Mouse (Mus musculus) heart, postnatal 0 days (tissue): Measurements from ENCODE around the gene Lipc.

Experiments used
- CTCF ChIP-seq: IDR thresholded peaks from 2 replicates; pipeline ENCODE4 v1.5.1; 2016; ENCODE audit warnings: antibody characterized with exemption, control low read depth, low read depth
- EP300 ChIP-seq: IDR thresholded peaks from 2 replicates; pipeline ENCODE4 v1.6.1; 2016; ENCODE audit warnings: antibody characterized with exemption, low read depth

DNA sequence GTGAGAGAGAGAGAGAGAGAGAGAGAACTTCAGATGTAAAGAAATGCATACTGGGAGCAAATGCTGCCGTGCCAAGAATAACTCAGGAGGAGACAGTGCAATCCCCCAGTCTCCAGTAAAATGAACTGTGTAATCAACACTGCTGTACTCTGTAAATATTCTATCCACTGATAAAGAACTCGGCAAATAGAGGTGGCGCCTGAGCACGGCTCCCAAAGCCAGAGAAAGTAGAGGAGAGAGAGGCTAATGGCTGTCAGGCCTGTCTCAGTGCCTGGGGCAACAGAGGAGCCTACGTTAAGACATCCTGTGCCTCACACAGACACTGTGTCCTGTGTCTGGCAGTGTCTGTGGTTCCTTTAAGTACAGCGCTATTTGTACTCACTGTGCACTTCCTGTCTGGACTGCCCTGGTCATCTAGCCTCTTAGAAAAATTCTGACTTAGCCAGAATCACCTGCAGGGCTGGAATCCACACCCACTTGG, 111.1 kb downstream of the Lipc start:
- TF ChIP-seq EP300 (no peak), CTCF (no peak)
